ENCODE assay signal across 17 mouse cellular contexts in genomic region chr17:35728821-35729220, GRCm38 (mm10).
"Had no signal": no experiment of that assay in that cellular context is flagged by ENCODE, and none has a peak within 500 bp of the region (broad histone marks: within the 10 kb centered on the region; RNA-seq: fewer than 3 reads in every experiment).

No protein-coding gene starts in this region.

- H3K27me3 ChIP-seq: lung, embryonic 15.5 days; stomach, embryonic 15.5 days had no signal

- H3K4me3 ChIP-seq: lung, embryonic 15.5 days; megakaryocyte, embryonic 14.5 days; midbrain, embryonic 13.5 days; midbrain, embryonic 15.5 days; neural tube, embryonic 12.5 days; stomach, embryonic 15.5 days had no signal

- H3K4me2 ChIP-seq: lung, embryonic 15.5 days; midbrain, embryonic 11.5 days; midbrain, embryonic 13.5 days; midbrain, embryonic 15.5 days; neural tube, embryonic 12.5 days; stomach, embryonic 15.5 days had no signal

- ATAC-seq: lung, postnatal 0 days; midbrain, embryonic 13.5 days; midbrain, embryonic 15.5 days had no signal

- H3K9me3 ChIP-seq: lung, embryonic 15.5 days; megakaryocyte, embryonic 14.5 days; midbrain, embryonic 13.5 days; midbrain, embryonic 15.5 days; neural tube, embryonic 12.5 days; stomach, embryonic 15.5 days had no signal

- H3K27ac ChIP-seq: lung, embryonic 15.5 days; macrophage; midbrain, embryonic 13.5 days; midbrain, embryonic 15.5 days; neural tube, embryonic 12.5 days; stomach, embryonic 15.5 days; stomach, postnatal 0 days had no signal

- DNase-seq: lung, adult 2 months; lung, postnatal 14 days; lung, postnatal 36 days; right cerebral cortex, postnatal 14 days; thymus, adult 2 months; thymus, postnatal 25 days; thymus, postnatal 4 days had no signal

- H3K36me3 ChIP-seq: lung, embryonic 15.5 days; midbrain, embryonic 13.5 days; midbrain, embryonic 15.5 days; neural tube, embryonic 12.5 days; stomach, embryonic 15.5 days had no signal

- H3K9ac ChIP-seq: lung, embryonic 15.5 days; midbrain, embryonic 13.5 days; midbrain, embryonic 15.5 days; neural tube, embryonic 12.5 days; stomach, embryonic 15.5 days had no signal

- H3K4me1 ChIP-seq: midbrain, embryonic 15.5 days had no signal
